Mouse (Mus musculus): Measurements from ENCODE around the gene Ssr3. TPM values are rescaled to one million over a fixed set of nuclear protein-coding genes. Genes with fewer than 3 reads are reported as not detected.
"Not testable (repeated sequence)": the region's sequence is repeated elsewhere in the genome, so short reads cannot be mapped to it uniquely, and the experiment has no call there.

The Ssr3 gene
- polyA plus RNA-seq, 1 experiment from 2014 or later, result 187 TPM

DNA sequence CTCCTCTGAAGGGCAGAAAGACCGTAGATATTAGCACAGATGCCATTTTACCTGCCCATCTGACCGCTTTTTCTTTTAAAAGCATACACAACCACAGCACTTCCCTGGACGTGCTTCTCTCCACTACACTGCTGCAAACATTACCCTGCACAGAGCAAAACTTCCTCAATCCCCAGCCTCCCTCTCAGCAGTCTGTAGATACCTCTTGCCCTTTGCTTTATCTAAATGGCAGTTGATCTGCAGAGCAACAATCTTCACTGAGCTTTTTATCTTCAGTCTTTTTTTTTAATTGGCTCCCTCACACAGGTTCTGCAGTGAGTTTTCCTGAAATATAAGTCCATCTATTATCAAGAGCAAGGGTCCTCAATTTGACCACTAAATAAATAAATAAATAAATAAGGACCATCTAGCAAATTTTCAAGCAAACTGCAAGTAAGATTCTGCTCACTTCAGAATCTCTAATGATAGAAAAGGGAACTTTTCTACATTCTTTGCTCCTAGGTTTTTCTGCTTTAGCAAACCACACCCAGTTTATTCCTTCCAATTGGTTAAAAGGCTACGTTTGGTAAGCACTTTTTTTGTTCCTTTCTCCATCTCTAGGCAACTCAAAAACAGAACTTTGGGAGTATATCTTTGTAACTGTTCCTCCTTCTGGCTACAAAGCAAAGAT lies 4.5 kb upstream of the Ssr3 start:
- Histone ChIP-seq H3K27ac (replicated peaks) (no peak overlapping the region), H3K9me3 (ENCODE audit: control insufficient read depth, low read length) (no peaks in the 10 kb centered on the region), H3K27me3 (ENCODE audit: control insufficient read depth, insufficient read depth, low read length) (no peaks in the 10 kb centered on the region), H3K4me1 (replicated peaks; ENCODE audit: control insufficient read depth, insufficient read depth) (no peaks in the 10 kb centered on the region), H3K36me3 (ENCODE audit: control insufficient read depth, insufficient read depth, low read length) (no peaks in the 10 kb centered on the region), H3K4me2 (replicated peaks; ENCODE audit: low read depth) (no peak overlapping the region), H3K4me3 (ENCODE audit: low read depth, low read length) (no peak overlapping the region), H3K9ac (ENCODE audit: low read length) (no peak overlapping the region)
- DNase-seq (ENCODE audit: low spot score), result no peak
- TF ChIP-seq EP300 (optimal IDR thresholded peaks at IDR 0.05) (no peak), CTCF (IDR thresholded peaks at IDR 0.05; ENCODE audit: low read depth) (no peak)
- 68% methylated on average over 4 of the region's 4 CpGs for WGBS
- ATAC-seq (ENCODE audit: low FRiP score, low TSS enrichment), result no peak

DNA sequence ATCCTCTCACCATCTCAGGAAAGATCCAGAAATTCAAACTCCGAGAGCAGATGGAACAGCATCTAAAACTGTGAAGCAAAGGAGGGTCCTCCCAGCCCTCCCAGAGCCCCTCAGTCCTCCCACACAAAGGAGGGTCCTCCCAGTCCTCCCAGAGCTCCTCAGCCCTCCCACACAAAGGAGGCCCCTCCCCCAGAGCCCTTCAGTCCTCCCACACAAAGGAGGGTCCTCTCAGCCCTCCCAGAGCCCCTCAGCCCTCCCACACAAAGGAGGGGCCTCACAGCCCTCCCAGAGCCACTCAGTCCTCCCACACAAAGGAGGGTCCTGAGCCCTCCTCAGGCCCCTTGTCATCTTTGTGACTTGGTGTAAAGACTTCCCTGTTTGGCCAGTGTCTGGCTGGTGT lies 2.7 kb upstream of the Ssr3 start:
- H3K4me1 ChIP-seq (replicated peaks; ENCODE audit: control insufficient read depth, insufficient read depth); H3K27ac ChIP-seq (replicated peaks); H3K4me3 ChIP-seq (ENCODE audit: low read depth, low read length); H3K27me3 ChIP-seq (ENCODE audit: control insufficient read depth, insufficient read depth, low read length); H3K9me3 ChIP-seq (ENCODE audit: control insufficient read depth, low read length); H3K4me2 ChIP-seq (replicated peaks; ENCODE audit: low read depth); DNase-seq (ENCODE audit: low spot score); H3K36me3 ChIP-seq (ENCODE audit: control insufficient read depth, insufficient read depth, low read length); ATAC-seq (ENCODE audit: low FRiP score, low TSS enrichment); H3K9ac ChIP-seq (ENCODE audit: low read length): not testable (repeated sequence)
- 100% methylated on average over 1 of the region's 1 CpGs for WGBS

DNA sequence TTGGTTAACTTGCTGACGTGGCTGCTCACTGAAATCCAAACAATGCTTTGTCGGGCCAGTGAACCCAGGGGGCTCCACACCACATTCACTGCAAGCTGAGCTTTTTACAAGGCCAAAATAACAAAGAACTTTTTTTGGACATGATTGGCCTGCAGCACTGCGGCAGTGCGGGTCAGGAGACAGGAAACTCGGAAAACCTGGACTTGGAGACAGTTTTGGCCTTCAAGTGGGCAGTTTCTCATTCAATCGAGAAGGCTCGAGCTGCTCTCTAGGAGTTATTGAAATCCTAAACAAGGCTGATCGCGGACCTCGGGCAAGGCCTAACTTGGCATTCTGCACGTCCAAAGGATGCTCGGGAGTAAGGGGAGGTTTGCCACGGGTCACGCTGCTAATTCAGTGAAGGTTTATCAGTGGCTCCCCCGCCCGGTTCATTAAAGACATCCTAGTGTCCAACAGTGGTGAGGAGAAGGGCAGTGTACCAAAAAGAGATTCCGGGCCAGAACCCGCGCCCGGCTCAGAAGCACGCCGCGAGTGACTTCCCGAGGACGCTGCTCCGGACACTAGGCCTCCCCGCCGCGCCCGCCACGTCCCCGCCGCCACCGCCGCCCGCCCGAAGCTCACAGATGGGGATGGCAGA lies 521 bp downstream of the Ssr3 start:
- H3K4me3 ChIP-seq (ENCODE audit: low read depth, low read length), result peak overlapping the region; percentile 88
- H3K9me3 ChIP-seq (ENCODE audit: control insufficient read depth, low read length), result no peaks in the 10 kb centered on the region
- no peaks in the 10 kb centered on the region; the same call in 1 of the 2 replicates for H3K4me1 ChIP-seq (replicated peaks; ENCODE audit: control insufficient read depth, insufficient read depth)
- ATAC-seq (ENCODE audit: low FRiP score, low TSS enrichment) (peak; percentile 53), DNase-seq (ENCODE audit: low spot score) (peak; percentile 49)
- TF ChIP-seq CTCF (IDR thresholded peaks at IDR 0.05; ENCODE audit: low read depth) (peak; percentile 48), EP300 (optimal IDR thresholded peaks at IDR 0.05) (no peak)
- peak overlapping the region; percentile 93 for H3K9ac ChIP-seq (ENCODE audit: low read length)
- peak overlapping the region; percentile 67 for H3K4me2 ChIP-seq (replicated peaks; ENCODE audit: low read depth)
- no peaks in the 10 kb centered on the region for H3K27me3 ChIP-seq (ENCODE audit: control insufficient read depth, insufficient read depth, low read length)
- peaks cover 13% of the 10 kb centered on the region; the same call in 1 of the 2 replicates for H3K36me3 ChIP-seq (ENCODE audit: control insufficient read depth, insufficient read depth, low read length)
- H3K27ac ChIP-seq (replicated peaks), result peak overlapping the region; percentile 95
- under 1% methylated on average over 27 of the region's 37 CpGs for WGBS

DNA sequence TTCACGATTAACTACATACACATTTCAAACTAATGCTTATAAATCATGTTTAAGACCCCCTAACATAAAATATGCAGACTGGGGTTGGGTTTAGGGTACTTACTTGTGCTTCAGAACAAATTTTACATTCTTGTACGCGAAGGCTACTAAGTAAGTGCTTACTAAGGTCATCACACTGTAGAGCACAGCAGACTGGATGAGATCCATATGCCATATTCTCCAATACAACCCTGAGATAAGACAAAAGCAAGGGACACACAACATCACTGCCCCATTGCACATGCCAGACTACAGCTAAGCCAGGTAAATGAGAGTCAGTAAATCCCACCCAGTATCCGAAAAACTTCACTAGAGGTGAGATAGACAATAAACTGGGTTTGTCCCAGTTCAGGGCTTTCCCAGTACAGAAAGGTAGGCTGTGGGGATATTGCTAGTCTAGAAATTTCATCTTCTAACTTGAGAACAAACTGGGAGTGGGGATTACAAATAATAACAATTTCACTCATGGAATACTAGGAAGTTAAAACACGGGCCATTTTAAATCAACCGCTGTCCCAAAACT lies 1.1 kb downstream of the Ssr3 start:
- Histone ChIP-seq H3K27me3 (ENCODE audit: control insufficient read depth, insufficient read depth, low read length) (no peaks in the 10 kb centered on the region), H3K27ac (replicated peaks) (no peak overlapping the region; the same call in 1 of the 2 replicates), H3K36me3 (ENCODE audit: control insufficient read depth, insufficient read depth, low read length) (peaks cover 18% of the 10 kb centered on the region), H3K9ac (ENCODE audit: low read length) (peak overlapping the region; percentile 93), H3K4me1 (replicated peaks; ENCODE audit: control insufficient read depth, insufficient read depth) (no peaks in the 10 kb centered on the region; the same call in 1 of the 2 replicates), H3K9me3 (ENCODE audit: control insufficient read depth, low read length) (no peaks in the 10 kb centered on the region), H3K4me3 (ENCODE audit: low read depth, low read length) (peak overlapping the region; percentile 88), H3K4me2 (replicated peaks; ENCODE audit: low read depth) (peak overlapping the region; percentile 67)
- WGBS, result 19% methylated on average over 6 of the region's 6 CpGs
- TF ChIP-seq EP300 (optimal IDR thresholded peaks at IDR 0.05), result no peak
- no peak for TF ChIP-seq CTCF (IDR thresholded peaks at IDR 0.05; ENCODE audit: low read depth)
- ATAC-seq (ENCODE audit: low FRiP score, low TSS enrichment) (no peak), DNase-seq (ENCODE audit: low spot score) (no peak)

DNA sequence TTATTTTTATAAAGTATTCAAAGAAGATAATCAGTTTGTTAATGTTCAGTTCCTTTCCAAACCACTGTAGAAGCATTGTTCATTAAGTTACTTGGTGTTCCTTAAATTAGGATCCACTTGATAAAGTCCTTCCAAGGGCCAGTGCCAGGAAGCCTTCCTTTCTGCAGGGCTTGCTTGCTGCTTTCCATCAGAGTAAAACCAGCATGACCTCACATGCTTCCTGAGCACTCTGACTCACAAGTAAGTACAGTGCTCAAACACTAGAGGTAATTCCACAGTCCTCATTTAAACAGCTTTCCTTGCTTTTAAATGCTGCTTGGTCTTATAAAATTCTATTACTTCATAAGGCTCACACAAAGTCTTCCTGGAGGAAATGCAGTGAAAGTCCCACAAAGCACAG lies 6.7 kb downstream of the Ssr3 start:
- peaks cover 23% of the 10 kb centered on the region for H3K36me3 ChIP-seq (ENCODE audit: control insufficient read depth, insufficient read depth, low read length)
- no peak overlapping the region for H3K4me3 ChIP-seq (ENCODE audit: low read depth, low read length)
- H3K27ac ChIP-seq (replicated peaks), result no peak overlapping the region
- no peak overlapping the region for H3K9ac ChIP-seq (ENCODE audit: low read length)
- no peak overlapping the region for H3K4me2 ChIP-seq (replicated peaks; ENCODE audit: low read depth)
- no peaks in the 10 kb centered on the region for H3K27me3 ChIP-seq (ENCODE audit: control insufficient read depth, insufficient read depth, low read length)
- no peaks in the 10 kb centered on the region for H3K9me3 ChIP-seq (ENCODE audit: control insufficient read depth, low read length)
- TF ChIP-seq CTCF (IDR thresholded peaks at IDR 0.05; ENCODE audit: low read depth), result no peak
- no peak for TF ChIP-seq EP300 (optimal IDR thresholded peaks at IDR 0.05)
- DNase-seq (ENCODE audit: low spot score) (no peak), ATAC-seq (ENCODE audit: low FRiP score, low TSS enrichment) (no peak)
- H3K4me1 ChIP-seq (replicated peaks; ENCODE audit: control insufficient read depth, insufficient read depth), result no peaks in the 10 kb centered on the region; the same call in 1 of the 2 replicates

DNA sequence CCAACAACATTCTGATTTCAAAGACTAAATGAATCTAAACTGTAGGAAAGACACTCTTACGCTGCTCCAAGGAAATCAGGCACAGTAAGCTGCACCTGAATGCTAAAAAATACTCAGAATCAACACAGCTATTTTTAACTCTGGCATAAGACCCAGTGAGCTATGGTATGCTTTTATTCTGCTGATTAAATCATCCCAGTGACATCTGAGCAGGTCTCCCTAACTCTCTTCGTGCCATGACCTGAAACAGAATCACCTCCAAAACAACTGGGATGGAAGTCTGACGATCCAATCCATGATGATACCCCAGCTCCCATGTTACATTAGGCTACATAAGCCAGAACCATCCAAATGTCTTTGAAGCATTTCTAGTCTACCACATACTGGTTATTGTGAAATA lies 8.0 kb downstream of the Ssr3 start:
- 77% methylated on average over 3 of the region's 3 CpGs for WGBS
- H3K4me2 ChIP-seq (replicated peaks; ENCODE audit: low read depth), result no peak overlapping the region
- no peaks in the 10 kb centered on the region for H3K9me3 ChIP-seq (ENCODE audit: control insufficient read depth, low read length)
- H3K4me1 ChIP-seq (replicated peaks; ENCODE audit: control insufficient read depth, insufficient read depth), result no peaks in the 10 kb centered on the region; the same call in 1 of the 2 replicates
- H3K9ac ChIP-seq (ENCODE audit: low read length), result no peak overlapping the region
- no peak overlapping the region for H3K27ac ChIP-seq (replicated peaks)
- no peak for TF ChIP-seq CTCF (IDR thresholded peaks at IDR 0.05; ENCODE audit: low read depth)
- TF ChIP-seq EP300 (optimal IDR thresholded peaks at IDR 0.05), result no peak
- no peak overlapping the region for H3K4me3 ChIP-seq (ENCODE audit: low read depth, low read length)
- no peak for DNase-seq (ENCODE audit: low spot score)
- peaks cover 23% of the 10 kb centered on the region for H3K36me3 ChIP-seq (ENCODE audit: control insufficient read depth, insufficient read depth, low read length)
- no peak for ATAC-seq (ENCODE audit: low FRiP score, low TSS enrichment)
- no peaks in the 10 kb centered on the region for H3K27me3 ChIP-seq (ENCODE audit: control insufficient read depth, insufficient read depth, low read length)

Measured in stomach, postnatal 0 days (tissue).